Comparison of ENCODE assay signal across 9 mouse cellular contexts in the genomic region with DNA sequence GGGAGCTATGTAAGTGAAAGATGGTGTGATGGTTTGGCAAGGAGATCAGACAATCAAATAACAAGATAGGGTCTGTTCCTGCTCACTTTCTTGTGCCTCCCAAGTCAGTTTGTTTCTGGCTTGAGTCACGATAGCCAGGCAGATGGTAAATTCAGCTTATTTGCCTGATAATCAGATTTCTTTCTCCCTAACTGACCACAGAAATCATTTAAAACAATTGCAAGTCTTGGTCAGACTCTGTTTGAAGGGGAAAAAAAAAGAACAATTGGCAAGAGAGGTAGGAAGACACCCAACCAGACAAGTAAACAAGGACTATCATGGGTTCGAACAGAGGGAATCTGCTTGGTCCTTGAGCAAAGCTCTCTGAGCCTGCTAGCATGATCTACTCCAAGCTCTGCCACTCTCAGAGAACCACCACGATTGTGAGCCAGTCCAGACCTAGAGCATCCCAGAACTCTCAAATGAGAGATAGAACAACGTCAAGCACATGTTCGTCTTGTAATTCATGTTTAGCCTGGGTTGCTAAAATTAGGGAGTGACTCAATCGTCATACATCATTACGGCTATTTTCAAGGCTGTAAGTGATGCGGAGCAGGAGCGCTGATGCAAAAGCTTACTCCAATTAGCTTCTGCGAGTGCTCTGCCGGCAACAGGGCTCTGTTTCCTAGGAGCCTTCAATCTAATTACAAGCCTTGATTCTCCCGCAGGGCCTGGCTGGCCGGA.
DNase-seq lines count a peak whose midpoint lies in the region; ATAC-seq lines count a peak whose summit lies in the region.
"Had no signal": no experiment of that assay in that cellular context is flagged by ENCODE, and none has a peak within 500 bp of the region (broad histone marks: within the 10 kb centered on the region; RNA-seq: fewer than 3 reads in every experiment).

No protein-coding gene starts in this region.

- no peak overlapping the region for H3K4me3 ChIP-seq in neural tube, embryonic 12.5 days
- no peak overlapping the region for H3K4me3 ChIP-seq in forebrain, embryonic 12.5 days (replicated peaks)
- H3K4me3 ChIP-seq: limb, embryonic 15.5 days had no signal

- no peaks in the 10 kb centered on the region for H3K36me3 ChIP-seq in neural tube, embryonic 12.5 days
- no peaks in the 10 kb centered on the region for H3K36me3 ChIP-seq in forebrain, embryonic 12.5 days (replicated peaks)
- H3K36me3 ChIP-seq: limb, embryonic 15.5 days had no signal

- WGBS in neural tube, embryonic 12.5 days, result 68% methylated on average over 13 of the region's 13 CpGs
- WGBS in forebrain, embryonic 12.5 days, result 39% methylated on average over 13 of the region's 13 CpGs

- DNase-seq in neural tube, embryonic 10.5 days (ENCODE audit: extremely low spot score, low spot score), result no peak
- DNase-seq in left cerebral cortex, postnatal 25 days (ENCODE audit: low spot score in 2 of 2), result peak; percentile 12 to 73
- DNase-seq in urinary bladder, postnatal 36 days (ENCODE audit: low spot score in 2 of 2), result no peak
- no peak for DNase-seq in urinary bladder, adult 18-20 months (ENCODE audit: low spot score in 2 of 2)
- no peak for DNase-seq in lung, postnatal 4 days

- H3K4me1 ChIP-seq in neural tube, embryonic 12.5 days, result no peaks in the 10 kb centered on the region
- H3K4me1 ChIP-seq in forebrain, embryonic 12.5 days, result peaks cover 14% of the 10 kb centered on the region
- H3K4me1 ChIP-seq: limb, embryonic 15.5 days had no signal

- H3K27ac ChIP-seq in neural tube, embryonic 12.5 days, result no peak overlapping the region
- H3K27ac ChIP-seq in forebrain, embryonic 12.5 days, result peak overlapping the region; percentile 50; the same call in 1 of the 2 replicates
- H3K27ac ChIP-seq: limb, embryonic 15.5 days had no signal

- intact Hi-C loops in left cerebral cortex, postnatal 25 days (cut with DNase I), result no loop called here

- H3K27me3 ChIP-seq in neural tube, embryonic 12.5 days (replicated peaks), result no peaks in the 10 kb centered on the region
- H3K27me3 ChIP-seq in forebrain, embryonic 12.5 days, result no peaks in the 10 kb centered on the region
- H3K27me3 ChIP-seq: limb, embryonic 15.5 days had no signal

- H3K4me2 ChIP-seq in neural tube, embryonic 12.5 days (replicated peaks), result no peak overlapping the region
- H3K4me2 ChIP-seq in forebrain, embryonic 12.5 days, result 0 out of 2 replicates have a peak overlapping the region, but pooled peaks have one; percentile 17
- H3K4me2 ChIP-seq: limb, embryonic 15.5 days had no signal

- no peaks in the 10 kb centered on the region for H3K9me3 ChIP-seq in neural tube, embryonic 12.5 days
- H3K9me3 ChIP-seq in forebrain, embryonic 12.5 days, result no peaks in the 10 kb centered on the region
- H3K9me3 ChIP-seq: limb, embryonic 15.5 days had no signal

- H3K9ac ChIP-seq in neural tube, embryonic 12.5 days, result no peak overlapping the region
- no peak overlapping the region for H3K9ac ChIP-seq in forebrain, embryonic 12.5 days
- H3K9ac ChIP-seq: limb, embryonic 15.5 days had no signal

- ATAC-seq in neural tube, embryonic 12.5 days (ENCODE audit: low FRiP score, low read depth), result peak; percentile 43; the same call in 1 of the 2 replicates
- peak; percentile 81; the same call in 1 of the 2 replicates for ATAC-seq in forebrain, embryonic 12.5 days (ENCODE audit: low FRiP score)
- ATAC-seq in monocyte, adult 5-6 weeks (replicated peaks; ENCODE audit: insufficient number of reproducible peaks, low FRiP score, low TSS enrichment, poor library complexity, severe bottlenecking), result no peak

Comparison
In these comparisons a context has a peak if more than half of its experiments do, and no peak if none do; other contexts are left out.
1. DNase-seq: peak in left cerebral cortex, postnatal 25 days (2 of 2); none in neural tube, embryonic 10.5 days (single experiment), urinary bladder, postnatal 36 days (0 of 2), urinary bladder, adult 18-20 months (0 of 2) and lung, postnatal 4 days (0 of 2).